Mouse (Mus musculus): ENCODE measurements around the gene Auts2. TPM values are rescaled to one million over a fixed set of nuclear protein-coding genes. Genes with fewer than 3 reads are reported as not detected.

Gene Auts2
- polyA plus RNA-seq, 1 experiment from 2014 or later: 4.9 TPM

DNA sequence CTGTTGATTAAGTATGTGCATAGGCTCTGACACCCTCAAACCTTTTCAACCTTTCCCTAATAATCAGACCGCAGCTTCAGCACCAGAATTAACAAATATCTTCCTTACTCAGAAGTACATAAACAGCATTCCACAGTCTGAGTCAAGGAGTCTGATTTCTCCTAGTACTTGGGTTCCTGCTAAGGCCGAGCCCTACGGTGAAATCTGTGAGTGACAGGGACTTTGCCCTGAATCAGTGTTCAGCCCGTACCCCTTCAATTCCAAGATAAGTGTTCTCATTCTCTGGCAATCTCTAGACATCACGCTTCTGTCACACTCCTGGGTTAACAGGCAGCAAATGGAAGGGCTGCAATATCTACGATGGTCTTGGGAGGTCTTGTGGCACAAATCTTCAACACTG, 226.2 kb downstream of the Auts2 start:
- H3K4me2 ChIP-seq (replicated peaks; ENCODE audit: low read depth): no peak overlapping the region
- H3K27me3 ChIP-seq (replicated peaks; ENCODE audit: control insufficient read depth, insufficient read depth, low read length): no peaks in the 10 kb centered on the region
- H3K4me3 ChIP-seq (ENCODE audit: low read depth, low read length): no peak overlapping the region
- ATAC-seq: no peak
- 36% methylated on average over 6 of the region's 6 CpGs for WGBS
- H3K27ac ChIP-seq (ENCODE audit: low read depth, low read length): no peak overlapping the region
- no peaks in the 10 kb centered on the region for H3K9me3 ChIP-seq (ENCODE audit: control insufficient read depth)
- H3K4me1 ChIP-seq (replicated peaks; ENCODE audit: control insufficient read depth, insufficient read depth, low read length): no peaks in the 10 kb centered on the region
- no peak for TF ChIP-seq CTCF (IDR thresholded peaks at IDR 0.05; ENCODE audit: low read depth)
- H3K9ac ChIP-seq (ENCODE audit: low read depth, low read length): no peak overlapping the region
- no peaks in the 10 kb centered on the region for H3K36me3 ChIP-seq (ENCODE audit: control insufficient read depth, insufficient read depth)

DNA sequence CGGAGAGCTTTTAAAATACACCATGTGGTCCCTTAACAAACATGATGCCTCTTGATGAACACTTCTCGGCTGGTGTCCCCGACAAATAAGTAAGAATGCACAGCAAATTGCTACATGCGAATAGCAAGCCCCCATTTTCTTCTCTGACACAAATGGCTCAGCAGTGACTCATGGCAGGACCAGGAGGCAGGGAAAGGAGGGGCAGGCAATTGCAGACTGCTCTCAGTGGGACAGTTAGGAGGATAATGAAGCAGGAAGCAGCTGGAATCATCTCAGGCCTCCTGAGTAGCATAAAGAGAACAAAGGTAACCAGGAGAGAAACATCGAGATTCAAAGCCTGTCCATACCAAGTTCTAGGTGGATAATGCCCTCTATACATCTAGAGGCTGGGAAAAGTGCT, 228.8 kb downstream of the Auts2 start:
- no peak overlapping the region for H3K4me3 ChIP-seq (ENCODE audit: low read depth, low read length)
- no peaks in the 10 kb centered on the region for H3K27me3 ChIP-seq (replicated peaks; ENCODE audit: control insufficient read depth, insufficient read depth, low read length)
- WGBS: 86% methylated on average over 5 of the region's 5 CpGs
- H3K36me3 ChIP-seq (ENCODE audit: control insufficient read depth, insufficient read depth): no peaks in the 10 kb centered on the region
- no peak overlapping the region for H3K4me2 ChIP-seq (replicated peaks; ENCODE audit: low read depth)
- H3K4me1 ChIP-seq (replicated peaks; ENCODE audit: control insufficient read depth, insufficient read depth, low read length): no peaks in the 10 kb centered on the region
- TF ChIP-seq CTCF (IDR thresholded peaks at IDR 0.05; ENCODE audit: low read depth): no peak
- H3K9ac ChIP-seq (ENCODE audit: low read depth, low read length): no peak overlapping the region
- H3K27ac ChIP-seq (ENCODE audit: low read depth, low read length): no peak overlapping the region
- no peak for ATAC-seq
- no peaks in the 10 kb centered on the region for H3K9me3 ChIP-seq (ENCODE audit: control insufficient read depth)

DNA sequence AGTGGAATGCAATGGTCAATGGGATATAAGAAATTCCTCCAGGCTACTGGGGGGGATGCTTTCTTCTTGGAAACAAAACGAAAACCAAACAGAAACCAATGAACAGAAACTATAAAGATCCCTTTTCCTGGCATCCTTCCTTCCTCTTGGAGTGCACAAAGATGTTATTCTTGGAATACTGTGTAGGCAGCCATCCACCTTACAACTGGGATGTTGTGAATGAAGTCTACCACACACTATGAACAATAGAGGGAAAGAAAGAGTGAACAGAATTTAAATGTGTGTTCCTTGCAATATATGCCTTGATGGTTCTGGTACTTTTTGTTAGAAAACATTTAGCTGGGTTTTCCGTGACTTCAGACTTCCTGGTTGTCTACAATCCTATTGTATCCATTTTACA, 236.1 kb downstream of the Auts2 start:
- TF ChIP-seq CTCF (IDR thresholded peaks at IDR 0.05; ENCODE audit: low read depth): no peak
- Histone ChIP-seq H3K27me3 (replicated peaks; ENCODE audit: control insufficient read depth, insufficient read depth, low read length) (no peaks in the 10 kb centered on the region), H3K4me1 (replicated peaks; ENCODE audit: control insufficient read depth, insufficient read depth, low read length) (no peaks in the 10 kb centered on the region), H3K36me3 (ENCODE audit: control insufficient read depth, insufficient read depth) (no peaks in the 10 kb centered on the region), H3K4me2 (replicated peaks; ENCODE audit: low read depth) (no peak overlapping the region), H3K9ac (ENCODE audit: low read depth, low read length) (no peak overlapping the region), H3K27ac (ENCODE audit: low read depth, low read length) (no peak overlapping the region), H3K4me3 (ENCODE audit: low read depth, low read length) (no peak overlapping the region), H3K9me3 (ENCODE audit: control insufficient read depth) (no peaks in the 10 kb centered on the region)
- 85% methylated on average over 2 of the region's 2 CpGs for WGBS
- ATAC-seq: no peak

DNA sequence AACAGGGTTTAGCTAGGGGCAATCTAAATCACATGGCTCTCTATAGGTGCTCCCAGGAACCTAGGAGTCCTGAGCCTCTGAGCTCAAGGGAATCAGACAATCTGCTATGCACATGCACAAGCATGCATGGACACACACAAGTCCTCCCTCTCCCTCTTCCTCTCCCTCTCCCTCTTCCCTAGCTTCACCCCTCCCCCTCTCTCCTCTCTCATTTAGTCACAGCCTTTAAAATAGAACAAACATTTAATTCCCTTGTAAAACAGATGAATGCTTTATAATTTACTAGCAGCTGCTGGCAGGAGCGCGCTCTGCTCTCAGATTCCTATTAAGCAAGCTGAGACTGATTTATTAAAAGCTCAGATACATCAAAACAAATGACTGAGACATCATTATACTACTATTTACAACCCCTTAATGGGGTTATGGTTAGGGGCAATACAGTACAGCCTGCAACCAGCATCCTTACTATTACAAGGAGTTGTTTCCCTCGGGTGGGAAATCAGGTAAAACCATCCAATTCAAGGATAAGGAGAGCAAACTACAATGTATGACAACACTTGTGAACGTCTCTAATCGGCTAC, 237.7 kb downstream of the Auts2 start:
- H3K9me3 ChIP-seq (ENCODE audit: control insufficient read depth): no peaks in the 10 kb centered on the region
- H3K4me2 ChIP-seq (replicated peaks; ENCODE audit: low read depth): no peak overlapping the region
- no peaks in the 10 kb centered on the region for H3K27me3 ChIP-seq (replicated peaks; ENCODE audit: control insufficient read depth, insufficient read depth, low read length)
- no peaks in the 10 kb centered on the region for H3K4me1 ChIP-seq (replicated peaks; ENCODE audit: control insufficient read depth, insufficient read depth, low read length)
- H3K36me3 ChIP-seq (ENCODE audit: control insufficient read depth, insufficient read depth): no peaks in the 10 kb centered on the region
- H3K27ac ChIP-seq (ENCODE audit: low read depth, low read length): no peak overlapping the region
- TF ChIP-seq CTCF (IDR thresholded peaks at IDR 0.05; ENCODE audit: low read depth): no peak
- ATAC-seq: no peak
- no peak overlapping the region for H3K4me3 ChIP-seq (ENCODE audit: low read depth, low read length)
- WGBS: 58% methylated on average over 5 of the region's 5 CpGs
- no peak overlapping the region for H3K9ac ChIP-seq (ENCODE audit: low read depth, low read length)

DNA sequence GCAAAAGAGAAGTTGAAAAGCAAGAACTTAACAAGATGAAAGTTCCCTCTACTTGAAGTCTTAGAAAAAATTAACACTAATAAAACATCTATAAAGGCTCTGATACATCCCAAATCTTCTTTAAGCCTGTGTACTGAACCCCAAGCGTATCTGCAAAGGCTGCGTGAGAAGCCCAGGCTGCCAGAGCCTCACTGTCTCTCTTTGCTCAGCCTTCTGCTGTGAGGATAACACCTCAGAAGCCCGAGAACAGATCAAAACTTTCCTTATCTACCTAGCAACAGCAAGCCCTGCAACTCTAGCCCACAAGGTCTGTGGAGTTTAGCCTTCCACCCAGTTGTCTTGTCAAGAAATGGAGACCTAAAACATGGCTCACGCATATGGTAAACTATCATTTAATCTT, 240.4 kb downstream of the Auts2 start:
- Histone ChIP-seq H3K27me3 (replicated peaks; ENCODE audit: control insufficient read depth, insufficient read depth, low read length) (no peaks in the 10 kb centered on the region), H3K4me2 (replicated peaks; ENCODE audit: low read depth) (no peak overlapping the region), H3K9me3 (ENCODE audit: control insufficient read depth) (no peaks in the 10 kb centered on the region), H3K4me3 (ENCODE audit: low read depth, low read length) (no peak overlapping the region), H3K27ac (ENCODE audit: low read depth, low read length) (no peak overlapping the region), H3K4me1 (replicated peaks; ENCODE audit: control insufficient read depth, insufficient read depth, low read length) (no peaks in the 10 kb centered on the region), H3K36me3 (ENCODE audit: control insufficient read depth, insufficient read depth) (no peaks in the 10 kb centered on the region), H3K9ac (ENCODE audit: low read depth, low read length) (no peak overlapping the region)
- ATAC-seq: no peak
- no peak for TF ChIP-seq CTCF (IDR thresholded peaks at IDR 0.05; ENCODE audit: low read depth)
- 89% methylated on average over 4 of the region's 4 CpGs for WGBS

DNA sequence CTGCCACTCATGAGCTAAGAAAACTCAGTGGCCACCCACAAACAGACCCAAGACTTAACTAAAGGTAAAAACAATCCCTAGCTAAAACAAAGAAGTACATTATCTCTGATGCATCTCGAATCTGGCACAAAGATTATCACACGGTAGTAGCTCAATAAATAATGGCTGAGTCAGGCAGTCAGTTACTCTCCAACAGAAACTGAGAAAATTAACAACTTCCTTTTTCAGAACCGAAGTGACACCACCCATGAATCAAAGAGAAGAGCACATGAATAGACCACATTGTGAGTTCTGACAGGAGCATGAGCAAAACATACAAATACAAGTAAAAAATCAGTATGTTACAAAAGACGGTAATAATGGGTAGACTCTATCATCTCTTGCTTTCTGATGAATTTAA, 242.3 kb downstream of the Auts2 start:
- WGBS: 39% methylated on average over 4 of the region's 4 CpGs
- Histone ChIP-seq H3K9me3 (ENCODE audit: control insufficient read depth) (no peaks in the 10 kb centered on the region), H3K27ac (ENCODE audit: low read depth, low read length) (no peak overlapping the region), H3K27me3 (replicated peaks; ENCODE audit: control insufficient read depth, insufficient read depth, low read length) (no peaks in the 10 kb centered on the region), H3K36me3 (ENCODE audit: control insufficient read depth, insufficient read depth) (no peaks in the 10 kb centered on the region), H3K4me1 (replicated peaks; ENCODE audit: control insufficient read depth, insufficient read depth, low read length) (no peaks in the 10 kb centered on the region), H3K4me3 (ENCODE audit: low read depth, low read length) (no peak overlapping the region), H3K4me2 (replicated peaks; ENCODE audit: low read depth) (no peak overlapping the region), H3K9ac (ENCODE audit: low read depth, low read length) (no peak overlapping the region)
- no peak for TF ChIP-seq CTCF (IDR thresholded peaks at IDR 0.05; ENCODE audit: low read depth)
- no peak for ATAC-seq

DNA sequence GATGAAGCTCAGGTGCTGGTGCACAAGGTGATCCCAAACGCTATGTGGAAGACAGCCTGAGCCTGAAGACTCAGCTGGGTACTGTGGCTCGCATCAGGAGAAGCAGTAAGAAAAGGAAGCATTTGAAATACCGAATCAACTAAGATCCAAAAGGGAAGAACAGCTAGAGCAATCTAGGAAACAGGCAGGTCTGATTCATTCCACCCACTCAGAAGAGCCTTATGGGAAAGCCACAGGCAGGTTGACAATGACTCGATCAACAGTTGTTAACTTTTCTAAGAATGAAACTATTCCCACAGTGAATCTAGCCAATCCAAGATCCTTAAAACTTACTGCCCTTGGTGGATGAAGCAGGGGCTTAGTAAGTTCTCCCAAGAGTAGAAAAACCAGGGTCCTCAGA, 243.4 kb downstream of the Auts2 start:
- H3K4me1 ChIP-seq (replicated peaks; ENCODE audit: control insufficient read depth, insufficient read depth, low read length): no peaks in the 10 kb centered on the region
- no peaks in the 10 kb centered on the region for H3K9me3 ChIP-seq (ENCODE audit: control insufficient read depth)
- no peaks in the 10 kb centered on the region for H3K36me3 ChIP-seq (ENCODE audit: control insufficient read depth, insufficient read depth)
- no peak overlapping the region for H3K27ac ChIP-seq (ENCODE audit: low read depth, low read length)
- H3K4me2 ChIP-seq (replicated peaks; ENCODE audit: low read depth): no peak overlapping the region
- no peak overlapping the region for H3K4me3 ChIP-seq (ENCODE audit: low read depth, low read length)
- WGBS: 85% methylated on average over 4 of the region's 4 CpGs
- no peak overlapping the region for H3K9ac ChIP-seq (ENCODE audit: low read depth, low read length)
- H3K27me3 ChIP-seq (replicated peaks; ENCODE audit: control insufficient read depth, insufficient read depth, low read length): no peaks in the 10 kb centered on the region
- no peak for TF ChIP-seq CTCF (IDR thresholded peaks at IDR 0.05; ENCODE audit: low read depth)
- no peak for ATAC-seq
